Comparison of ENCODE assay signal across 22 mouse cellular contexts in genomic region chr15:83470443-83470842, GRCm38 (mm10). TPM values are rescaled to one million over a fixed set of nuclear protein-coding genes. Genes with fewer than 3 reads are reported as not detected.
DNase-seq lines count a peak whose midpoint lies in the region; TF ChIP-seq lines count a peak whose summit lies in the region.
"Had no signal": no experiment of that assay in that cellular context is flagged by ENCODE, and none has a peak within 500 bp of the region (broad histone marks: within the 10 kb centered on the region; RNA-seq: fewer than 3 reads in every experiment).

No protein-coding gene starts in this region.

- intact Hi-C loops in gastrocnemius, adult 2 months (cut with DNase I), result no loop called here

- TF ChIP-seq POLR2A in myocyte (IDR thresholded peaks at IDR 0.05; ENCODE audit: insufficient read length, low read depth), result no peak

- H3K79me2 ChIP-seq in C2C12 (ENCODE audit: control insufficient read depth, insufficient read depth) (no peaks in the 10 kb centered on the region), myocyte (ENCODE audit: control insufficient read depth, insufficient read depth) (no peaks in the 10 kb centered on the region)

- TF ChIP-seq CTCF in gastrocnemius, adult 2 months (IDR thresholded peaks at IDR 0.05), result no peak
- TF ChIP-seq CTCF in C2C12 (IDR thresholded peaks at IDR 0.05; ENCODE audit: control insufficient read depth, insufficient read depth, insufficient read length), result no peak

- peak overlapping the region; percentile 54 for H3K4me2 ChIP-seq in myocyte (ENCODE audit: low read depth)

- no peak for DNase-seq in gastrocnemius, adult 2 months
- no peak for DNase-seq in gastrocnemius, postnatal 25 days
- peak; percentile 3 for DNase-seq in thymus, postnatal 0 days (ENCODE audit: low spot score)
- DNase-seq in thymus, adult 18-20 months, result no peak
- no peak for DNase-seq in embryo, embryonic 9.5 days (ENCODE audit: extremely low spot score)
- no peak for DNase-seq in adrenal gland, adult (ENCODE audit: inconsistent age in 2 of 2, low spot score in 1 of 2)
- DNase-seq: adrenal gland, adult 2 months; adrenal gland, adult 8-10 months; adrenal gland, postnatal 10 days; adrenal gland, postnatal 14 days; adrenal gland, postnatal 25 days; adrenal gland, postnatal 36 days; B cell, adult 2 months; cerebellum, adult 11 months; cerebellum, adult 11-12 months; cerebellum, adult 18-20 months; cerebellum, adult 2 months had no signal

- no peaks in the 10 kb centered on the region for H3K79me3 ChIP-seq in C2C12 (ENCODE audit: low read depth)

- H3K36me3 ChIP-seq in C2C12 (ENCODE audit: control insufficient read depth, insufficient read depth), result no peaks in the 10 kb centered on the region
- no peaks in the 10 kb centered on the region for H3K36me3 ChIP-seq in myocyte (ENCODE audit: control insufficient read depth, insufficient read depth)
- H3K36me3 ChIP-seq: G1E had no signal

- H3K27me3 ChIP-seq in C2C12 (ENCODE audit: control insufficient read depth, insufficient read depth, insufficient read length) (no peaks in the 10 kb centered on the region), myocyte (ENCODE audit: control insufficient read depth, insufficient read depth, insufficient read length) (no peaks in the 10 kb centered on the region)
- H3K27me3 ChIP-seq: CH12.LX, Patski had no signal

- peak overlapping the region; percentile 49; the same call in 1 of the 2 replicates for H3K27ac ChIP-seq in gastrocnemius, adult 2 months

- H3K4me3 ChIP-seq in gastrocnemius, adult 2 months, result no peak overlapping the region
- no peak overlapping the region for H3K4me3 ChIP-seq in C2C12 (ENCODE audit: insufficient read depth, poor library complexity, severe bottlenecking)
- no peak overlapping the region for H3K4me3 ChIP-seq in myocyte

- no peak overlapping the region for H3ac ChIP-seq in C2C12 (ENCODE audit: control insufficient read depth, insufficient read length, low read depth)
- H3ac ChIP-seq in myocyte (ENCODE audit: control insufficient read depth, insufficient read length), result no peak overlapping the region

TF ChIP-seq in C2C12, 6 proteins besides CTCF, POLR2A, EP300 and RAD21:
- peak; percentile 41 for TF ChIP-seq MYOD1 (IDR thresholded peaks at IDR 0.05; ENCODE audit: control insufficient read depth, insufficient read length, low read depth)
- TF ChIP-seq USF1 (IDR thresholded peaks at IDR 0.05; ENCODE audit: low read depth), result peak; percentile 77
- TF ChIP-seq MAX (IDR thresholded peaks at IDR 0.05), result no peak
- TF ChIP-seq MYOG (IDR thresholded peaks at IDR 0.05; ENCODE audit: control insufficient read depth, extremely low read depth, insufficient read length), result no peak
- no peak for TF ChIP-seq FOSL1 (IDR thresholded peaks at IDR 0.05; ENCODE audit: insufficient read depth, low read length, poor library complexity, severe bottlenecking)

TF ChIP-seq in myocyte, 11 proteins besides CTCF, POLR2A, EP300 and RAD21:
- TF ChIP-seq TCF3 (IDR thresholded peaks at IDR 0.05; ENCODE audit: insufficient read length, low read depth) (no peak), MAX (IDR thresholded peaks at IDR 0.05; ENCODE audit: low read depth) (no peak), E2F4 (IDR thresholded peaks at IDR 0.05; ENCODE audit: insufficient read depth) (no peak), USF1 (IDR thresholded peaks at IDR 0.05; ENCODE audit: low read depth) (peak; percentile 80), POLR2AphosphoS2 (IDR thresholded peaks at IDR 0.05; ENCODE audit: insufficient read length, low read depth) (no peak), MYOG (IDR thresholded peaks at IDR 0.05; ENCODE audit: control insufficient read depth in 1 of 3, insufficient read depth in 1 of 3, insufficient read length in 2 of 3, low read depth in 2 of 3) (peak in 1 of 3 experiments; percentile 71), MYOD1 (IDR thresholded peaks at IDR 0.05; ENCODE audit: control insufficient read depth in 1 of 3, insufficient read length in 2 of 3, low read depth in 2 of 3) (peak in 2 of 3 experiments; percentile 40 to 89), REST (IDR thresholded peaks at IDR 0.05; ENCODE audit: insufficient read depth, insufficient read length) (no peak)
TF ChIP-seq in myocyte: peak in this region for 3.

RNA-seq across cellular contexts. Expression of gene Pacsin2, which starts 6.0 kb away (rescaled TPM):
- 10 to 100 TPM; 43.7 to 70.1 TPM for total RNA-seq in gastrocnemius, adult 2 months (2021)
- 10 to 100 TPM; 51.6 to 53.8 TPM for total RNA-seq in gastrocnemius, postnatal 25 days (2021)
- 24.7 and 24.8 TPM in 2 replicates for polyA plus RNA-seq in thymus, postnatal 0 days (2015; fragmentation: Nextera tagmentation; extraction: Ambion mirVana)
- polyA plus RNA-seq in C2C12 (2012; fragmentation: generic; extraction: Trizol) (101 TPM), myocyte (2012; fragmentation: generic; extraction: Trizol) (122 TPM)

RNA-seq across cellular contexts. Expression of gene Ttll1, which starts 40.2 kb away (rescaled TPM):
- total RNA-seq in gastrocnemius, adult 2 months (2021), result 1 to 10 TPM; 2.5 to 3.8 TPM
- total RNA-seq in gastrocnemius, postnatal 25 days (2021), result 1 to 10 TPM; 2.2 to 6.3 TPM
- 8.9 and 11.8 TPM in 2 replicates for polyA plus RNA-seq in thymus, postnatal 0 days (2015; fragmentation: Nextera tagmentation; extraction: Ambion mirVana)
- polyA plus RNA-seq in C2C12 (2012; fragmentation: generic; extraction: Trizol), result 28.5 TPM
- polyA plus RNA-seq in myocyte (2012; fragmentation: generic; extraction: Trizol), result 47.7 TPM

RNA-seq across cellular contexts. Expression of gene Bik, which starts 56.2 kb away (rescaled TPM):
- total RNA-seq in gastrocnemius, adult 2 months (2021), result 1 to 10 TPM in 1 of 2 experiments, under 1 TPM in 1; 0.50 to 1.2 TPM
- 1 to 10 TPM in 1 of 2 experiments, under 1 TPM in 1; 0.59 to 1.3 TPM for total RNA-seq in gastrocnemius, postnatal 25 days (2021)
- polyA plus RNA-seq in thymus, postnatal 0 days (2015; fragmentation: Nextera tagmentation; extraction: Ambion mirVana), result 3.9 and 4.3 TPM in 2 replicates
- polyA plus RNA-seq in C2C12 (2012; fragmentation: generic; extraction: Trizol) (0.91 TPM), myocyte (2012; fragmentation: generic; extraction: Trizol) (1.3 TPM)
- total RNA-seq: CH12.LX, G1E had no signal
- polyA plus RNA-seq: G1E had no signal
